Mouse (Mus musculus) midbrain, embryonic 11.5 days (tissue): ENCODE data around the gene Cenpa. TPM values are rescaled to one million over a fixed set of nuclear protein-coding genes. Genes with fewer than 3 reads are reported as not detected.
A peak's percentile ranks its signal among the peaks of the same experiment; 100 is the strongest.

ENCODE experiments used
- ATAC-seq: fragments of 200-750 bp; cut with Nextera tagmentation; 2 replicates; pipeline ENCODE4 v1.8.0; 2017; ENCODE audit warnings: moderate TSS enrichment, moderate library complexity; ENCODE audit not compliant: low FRiP score
- DNase-seq: peaks from one replicate; pipeline ENCODE4 v3.0.0; 2015; ENCODE audit warnings: low spot score; ENCODE audit errors: missing footprints
- H3K27ac ChIP-seq: fragments of 300-500 bp; sonication (generic); 2 replicates; pipeline ENCODE4 v1.5.1; 2014; ENCODE audit warnings: low read depth, low read length
- H3K27me3 ChIP-seq: fragments of 300-500 bp; sonication (generic); 2 replicates; pipeline ENCODE4 v1.6.1; 2014; ENCODE audit warnings: mild to moderate bottlenecking, low read length, moderate library complexity, mixed read lengths; ENCODE audit not compliant: control insufficient read depth, insufficient read depth
- H3K36me3 ChIP-seq: fragments of 300-500 bp; sonication (generic); 2 replicates; pipeline ENCODE4 v1.6.1; 2014; ENCODE audit warnings: mild to moderate bottlenecking, low read length, moderate library complexity, mixed read lengths; ENCODE audit not compliant: control insufficient read depth, insufficient read depth
- H3K4me1 ChIP-seq: fragments of 300-500 bp; sonication (generic); 2 replicates; pipeline ENCODE4 v1.6.1; 2014; ENCODE audit warnings: low read length; ENCODE audit not compliant: control insufficient read depth, insufficient read depth
- H3K4me2 ChIP-seq: fragments of 300-500 bp; sonication (generic); 2 replicates; pipeline ENCODE4 v1.6.1; 2014; ENCODE audit warnings: mild to moderate bottlenecking, moderate library complexity
- H3K4me3 ChIP-seq: fragments of 300-500 bp; sonication (generic); 2 replicates; pipeline ENCODE4 v1.5.1; 2014; ENCODE audit warnings: low read depth, low read length
- H3K9ac ChIP-seq: fragments of 300-500 bp; sonication (generic); 2 replicates; pipeline ENCODE4 v1.6.1; 2014; ENCODE audit warnings: low read length
- H3K9me3 ChIP-seq: fragments of 300-500 bp; sonication (generic); 2 replicates; pipeline ENCODE4 v1.6.1; 2016; ENCODE audit warnings: low read length; ENCODE audit not compliant: control insufficient read depth
- WGBS: fragments of 180-500 bp; shearing (Covaris S2); extraction: QIAGEN DNeasy Blood & Tissue Kit; methylation state at CpG from one replicate; pipeline ENCODE4 v1.1.7; 2014; 5-methylcytosine and 5-hydroxymethylcytosine counted together
- polyA plus RNA-seq: library from polyadenylated mRNA; unstranded; fragments of >200 nt; fragmentation: Nextera tagmentation; extraction: Ambion mirVana; gene quantifications from 2 replicates; pipeline ENCODE4 v1.2.1, GENCODE M21; 2014

Cenpa gene
- polyA plus RNA-seq, 1 experiment from 2014 or later, result 399 TPM

- DNase-seq (peak; percentile 95), ATAC-seq (peak; percentile 69)
- Histone ChIP-seq H3K36me3 (no peaks in the 10 kb centered on the region), H3K27ac (no peak overlapping the region), H3K27me3 (peaks cover 26% of the 10 kb centered on the region), H3K4me1 (peaks cover 11% of the 10 kb centered on the region), H3K4me2 (peak overlapping the region; percentile 73), H3K9ac (peak overlapping the region; percentile 53), H3K4me3 (peak overlapping the region; percentile 37), H3K9me3 (no peaks in the 10 kb centered on the region)
- under 1% methylated on average over 69 of the region's 69 CpGs for WGBS
Measured at GRCm38 (mm10) chr5:30622177-30622840, 44.3 kb upstream of the Cenpa start.

- Histone ChIP-seq H3K4me3 (peak overlapping the region; percentile 37), H3K9ac (peak overlapping the region; percentile 53), H3K4me1 (peaks cover 11% of the 10 kb centered on the region), H3K4me2 (peak overlapping the region; percentile 73), H3K27ac (no peak overlapping the region), H3K36me3 (no peaks in the 10 kb centered on the region), H3K9me3 (no peaks in the 10 kb centered on the region), H3K27me3 (peaks cover 26% of the 10 kb centered on the region)
- DNase-seq (peak; percentile 93), ATAC-seq (peak; percentile 57; the same call in 1 of the 2 replicates)
- 1% methylated on average over 10 of the region's 10 CpGs for WGBS
Measured at GRCm38 (mm10) chr5:30622841-30623185, 43.8 kb upstream of the Cenpa start.

- H3K36me3 ChIP-seq, result no peaks in the 10 kb centered on the region
- peaks cover 11% of the 10 kb centered on the region for H3K4me1 ChIP-seq
- DNase-seq (peak; percentile 76), ATAC-seq (no peak)
- peaks cover 26% of the 10 kb centered on the region for H3K27me3 ChIP-seq
- H3K27ac ChIP-seq, result no peak overlapping the region
- no peak overlapping the region for H3K4me2 ChIP-seq
- H3K4me3 ChIP-seq, result no peak overlapping the region
- H3K9me3 ChIP-seq, result no peaks in the 10 kb centered on the region
- no peak overlapping the region for H3K9ac ChIP-seq
- 47% methylated on average over 2 of the region's 2 CpGs for WGBS
Measured at GRCm38 (mm10) chr5:30623380-30623779, 43.2 kb upstream of the Cenpa start.

- Histone ChIP-seq H3K36me3 (no peaks in the 10 kb centered on the region), H3K4me3 (no peak overlapping the region), H3K9ac (no peak overlapping the region), H3K9me3 (no peaks in the 10 kb centered on the region), H3K4me1 (peaks cover 11% of the 10 kb centered on the region), H3K27ac (no peak overlapping the region), H3K4me2 (no peak overlapping the region), H3K27me3 (peaks cover 26% of the 10 kb centered on the region)
- WGBS, result 44% methylated on average over 1 of the region's 1 CpGs
- DNase-seq (peak; percentile 79), ATAC-seq (no peak)
Measured at GRCm38 (mm10) chr5:30624311-30624710, 42.3 kb upstream of the Cenpa start.

GRCm38 (mm10) chr5:30624908-30625307, 41.7 kb upstream of the Cenpa start:
- no peak overlapping the region for H3K4me3 ChIP-seq
- 61% methylated on average over 4 of the region's 4 CpGs for WGBS

GRCm38 (mm10) chr5:30625379-30625778, 41.2 kb upstream of the Cenpa start:
- no peaks in the 10 kb centered on the region for H3K9me3 ChIP-seq
- H3K27ac ChIP-seq, result no peak overlapping the region
- H3K4me1 ChIP-seq, result peaks cover 11% of the 10 kb centered on the region
- no peak overlapping the region for H3K4me2 ChIP-seq
- H3K9ac ChIP-seq, result no peak overlapping the region
- ATAC-seq (no peak), DNase-seq (no peak)
- H3K27me3 ChIP-seq, result peaks cover 26% of the 10 kb centered on the region
- WGBS, result 87% methylated on average over 3 of the region's 3 CpGs
- H3K4me3 ChIP-seq, result no peak overlapping the region
- H3K36me3 ChIP-seq, result no peaks in the 10 kb centered on the region

More at GRCm38 (mm10) chr5:30624908-30625307, 41.7 kb upstream of the Cenpa start:
- no peak overlapping the region for H3K27ac ChIP-seq
- H3K9ac ChIP-seq, result no peak overlapping the region
- H3K4me2 ChIP-seq, result no peak overlapping the region
- H3K9me3 ChIP-seq, result no peaks in the 10 kb centered on the region
- H3K27me3 ChIP-seq, result peaks cover 26% of the 10 kb centered on the region
- DNase-seq (no peak), ATAC-seq (no peak)
- peaks cover 11% of the 10 kb centered on the region for H3K4me1 ChIP-seq
- H3K36me3 ChIP-seq, result no peaks in the 10 kb centered on the region

- ATAC-seq, result no peak
- no peak overlapping the region for H3K27ac ChIP-seq
Measured at GRCm38 (mm10) chr5:30626331-30627105, 40.1 kb upstream of the Cenpa start.

GRCm38 (mm10) chr5:30628511-30628910, 38.1 kb upstream of the Cenpa start:
- Histone ChIP-seq H3K9me3 (no peaks in the 10 kb centered on the region), H3K27ac (no peak overlapping the region), H3K4me1 (no peaks in the 10 kb centered on the region), H3K4me3 (no peak overlapping the region), H3K27me3 (peaks cover under 1% of the 10 kb centered on the region; the same call in 1 of the 2 replicates), H3K4me2 (no peak overlapping the region), H3K9ac (no peak overlapping the region), H3K36me3 (no peaks in the 10 kb centered on the region)
- ATAC-seq, result no peak
- DNase-seq, result peak; percentile 45
- WGBS, result 81% methylated on average over 3 of the region's 3 CpGs

More at GRCm38 (mm10) chr5:30626331-30627105, 40.1 kb upstream of the Cenpa start:
- H3K4me2 ChIP-seq, result no peak overlapping the region
- H3K9me3 ChIP-seq, result no peaks in the 10 kb centered on the region
- no peaks in the 10 kb centered on the region for H3K36me3 ChIP-seq
- 84% methylated on average over 8 of the region's 8 CpGs for WGBS
- H3K4me3 ChIP-seq, result no peak overlapping the region
- no peak overlapping the region for H3K9ac ChIP-seq
- peaks cover 19% of the 10 kb centered on the region for H3K27me3 ChIP-seq
- peaks cover 11% of the 10 kb centered on the region for H3K4me1 ChIP-seq
- peak; percentile 31 for DNase-seq

GRCm38 (mm10) chr5:30630401-30630800, 36.2 kb upstream of the Cenpa start:
- Histone ChIP-seq H3K9ac (no peak overlapping the region), H3K27me3 (no peaks in the 10 kb centered on the region), H3K36me3 (no peaks in the 10 kb centered on the region), H3K4me1 (no peaks in the 10 kb centered on the region), H3K4me2 (no peak overlapping the region), H3K4me3 (no peak overlapping the region), H3K9me3 (no peaks in the 10 kb centered on the region), H3K27ac (no peak overlapping the region)
- DNase-seq (no peak), ATAC-seq (no peak)
- 81% methylated on average over 6 of the region's 6 CpGs for WGBS
